Mouse (Mus musculus): ENCODE results near the gene Gm6793. TPM values are rescaled to one million over a fixed set of nuclear protein-coding genes. Genes with fewer than 3 reads are reported as not detected.

The Gm6793 gene
- 0.09 TPM in 1 of 2 replicates, not detected in the other for polyA plus RNA-seq (2015; fragmentation: Nextera tagmentation; extraction: Ambion mirVana)

- 81% methylated on average over 11 of the region's 11 CpGs for WGBS (ENCODE audit: insufficient replicate concordance)
Measured at GRCm38 (mm10) chr8:112014936-112015335, at the start of gene Gm6793. TSS of gene Gm6793 (minus strand) at chr8:112015036.

DNA sequence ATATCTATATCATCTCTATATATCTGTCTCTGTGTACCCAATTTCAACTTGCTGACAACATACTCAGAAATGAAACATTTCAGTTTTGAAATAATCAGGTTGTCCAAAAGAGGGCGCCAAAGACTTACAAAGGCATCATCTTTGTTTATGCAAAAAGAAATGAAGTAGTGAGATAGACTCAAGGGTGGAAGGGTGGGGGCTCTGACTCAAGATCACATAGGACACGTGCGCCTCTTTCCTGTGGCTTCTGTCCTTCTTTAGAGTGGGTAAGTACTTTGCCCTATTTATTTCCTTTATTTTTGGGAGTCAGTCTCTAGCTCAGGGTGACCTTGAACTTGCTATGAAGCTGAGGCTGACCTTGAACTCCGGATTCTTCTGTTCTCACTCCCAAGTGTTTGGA lies 46.5 kb upstream of the Gm6793 start:
- no peaks in the 10 kb centered on the region for H3K9me3 ChIP-seq (replicated peaks; ENCODE audit: control insufficient read depth, low read length)
- no peak overlapping the region for H3K4me2 ChIP-seq (ENCODE audit: low read depth, low read length)
- H3K27ac ChIP-seq (ENCODE audit: low read length): no peak overlapping the region
- WGBS (ENCODE audit: insufficient replicate concordance): 28% methylated on average over 4 of the region's 4 CpGs
- no peaks in the 10 kb centered on the region for H3K27me3 ChIP-seq (ENCODE audit: control insufficient read depth, insufficient read depth, low read depth, low read length)
- no peak overlapping the region for H3K4me3 ChIP-seq (ENCODE audit: low read depth, low read length)
- no peak for ATAC-seq (ENCODE audit: low read depth)
- H3K4me1 ChIP-seq (ENCODE audit: control insufficient read depth, low read depth, low read length): no peaks in the 10 kb centered on the region
- H3K9ac ChIP-seq (ENCODE audit: low read depth, low read length): no peak overlapping the region
- H3K36me3 ChIP-seq (ENCODE audit: control insufficient read depth, insufficient read depth): no peaks in the 10 kb centered on the region

More at GRCm38 (mm10) chr8:112014936-112015335, at the start of gene Gm6793:
- no peak within 1 kb of the TSS for H3K4me3 ChIP-seq (ENCODE audit: low read depth, low read length)
- ATAC-seq (ENCODE audit: low read depth): no peak
- no peaks in the 10 kb centered on the region for H3K27me3 ChIP-seq (ENCODE audit: control insufficient read depth, insufficient read depth, low read depth, low read length)
- H3K36me3 ChIP-seq (ENCODE audit: control insufficient read depth, insufficient read depth): peaks cover 11% of the 10 kb centered on the region
- H3K27ac ChIP-seq (ENCODE audit: low read length): no peak within 1 kb of the TSS
- no peak within 1 kb of the TSS for H3K4me2 ChIP-seq (ENCODE audit: low read depth, low read length)
- H3K9me3 ChIP-seq (replicated peaks; ENCODE audit: control insufficient read depth, low read length): no peaks in the 10 kb centered on the region
- no peak within 1 kb of the TSS for H3K9ac ChIP-seq (ENCODE audit: low read depth, low read length)
- H3K4me1 ChIP-seq (ENCODE audit: control insufficient read depth, low read depth, low read length): peaks cover 18% of the 10 kb centered on the region

DNA sequence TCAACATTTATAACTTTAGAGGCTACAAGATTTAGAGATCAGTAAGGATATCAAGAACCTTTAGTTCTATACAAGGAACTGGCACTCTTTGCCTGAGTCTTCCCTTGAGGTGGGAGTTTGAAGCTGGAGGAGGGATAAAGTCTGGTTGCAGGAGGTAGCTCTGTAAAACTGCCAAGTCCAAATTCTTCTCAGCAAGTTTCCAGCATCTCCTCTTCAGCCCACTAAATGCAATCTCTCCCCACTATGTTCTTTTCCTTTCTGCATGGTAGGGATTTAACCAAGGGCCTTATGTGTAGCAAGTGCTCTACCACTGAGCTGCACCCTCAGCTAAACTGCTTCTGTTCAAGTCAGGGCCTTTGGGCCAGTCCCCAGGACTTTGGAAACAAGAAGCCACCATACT lies 39.6 kb upstream of the Gm6793 start:
- Histone ChIP-seq H3K4me1 (ENCODE audit: control insufficient read depth, low read depth, low read length) (no peaks in the 10 kb centered on the region), H3K36me3 (ENCODE audit: control insufficient read depth, insufficient read depth) (no peaks in the 10 kb centered on the region), H3K27ac (ENCODE audit: low read length) (no peak overlapping the region), H3K4me3 (ENCODE audit: low read depth, low read length) (no peak overlapping the region), H3K9ac (ENCODE audit: low read depth, low read length) (no peak overlapping the region), H3K9me3 (replicated peaks; ENCODE audit: control insufficient read depth, low read length) (no peaks in the 10 kb centered on the region), H3K27me3 (ENCODE audit: control insufficient read depth, insufficient read depth, low read depth, low read length) (no peaks in the 10 kb centered on the region), H3K4me2 (ENCODE audit: low read depth, low read length) (no peak overlapping the region)
- no peak for ATAC-seq (ENCODE audit: low read depth)

GRCm38 (mm10) chr8:112051537-112051936 lies 36.7 kb upstream of the Gm6793 start:
- no peaks in the 10 kb centered on the region for H3K27me3 ChIP-seq (ENCODE audit: control insufficient read depth, insufficient read depth, low read depth, low read length)
- no peaks in the 10 kb centered on the region for H3K9me3 ChIP-seq (replicated peaks; ENCODE audit: control insufficient read depth, low read length)
- 59% methylated on average over 9 of the region's 9 CpGs for WGBS (ENCODE audit: insufficient replicate concordance)
- no peaks in the 10 kb centered on the region for H3K36me3 ChIP-seq (ENCODE audit: control insufficient read depth, insufficient read depth)
- no peak for ATAC-seq (ENCODE audit: low read depth)
- no peaks in the 10 kb centered on the region for H3K4me1 ChIP-seq (ENCODE audit: control insufficient read depth, low read depth, low read length)
- no peak overlapping the region for H3K4me2 ChIP-seq (ENCODE audit: low read depth, low read length)
- H3K27ac ChIP-seq (ENCODE audit: low read length): no peak overlapping the region
- no peak overlapping the region for H3K4me3 ChIP-seq (ENCODE audit: low read depth, low read length)
- H3K9ac ChIP-seq (ENCODE audit: low read depth, low read length): no peak overlapping the region

- Histone ChIP-seq H3K9me3 (replicated peaks; ENCODE audit: control insufficient read depth, low read length) (no peaks in the 10 kb centered on the region), H3K4me3 (ENCODE audit: low read depth, low read length) (no peak overlapping the region), H3K4me1 (ENCODE audit: control insufficient read depth, low read depth, low read length) (no peaks in the 10 kb centered on the region), H3K36me3 (ENCODE audit: control insufficient read depth, insufficient read depth) (no peaks in the 10 kb centered on the region), H3K27me3 (ENCODE audit: control insufficient read depth, insufficient read depth, low read depth, low read length) (no peaks in the 10 kb centered on the region), H3K9ac (ENCODE audit: low read depth, low read length) (no peak overlapping the region), H3K4me2 (ENCODE audit: low read depth, low read length) (no peak overlapping the region), H3K27ac (ENCODE audit: low read length) (no peak overlapping the region)
- 64% methylated on average over 6 of the region's 6 CpGs for WGBS (ENCODE audit: insufficient replicate concordance)
- no peak for ATAC-seq (ENCODE audit: low read depth)
Measured at GRCm38 (mm10) chr8:112049984-112050383, 35.1 kb upstream of the Gm6793 start.

DNA sequence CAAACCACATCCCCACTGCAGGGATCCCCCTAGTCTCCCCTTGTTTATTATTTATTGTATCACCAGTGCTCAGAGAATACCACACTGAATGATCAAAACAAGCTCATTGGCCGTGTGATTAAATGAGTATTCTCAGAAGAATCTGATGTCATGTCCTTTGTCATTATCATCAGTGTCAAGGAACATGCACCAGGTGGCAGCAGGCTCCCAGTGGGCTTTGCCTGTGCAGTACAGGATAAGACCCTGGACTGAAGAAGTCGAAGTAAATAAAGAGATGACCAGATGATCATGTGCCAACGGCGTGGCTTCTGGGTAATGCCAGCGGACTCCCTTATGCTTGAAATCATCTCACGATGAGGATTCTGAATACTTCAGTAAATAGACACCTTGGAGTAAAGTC lies 33.5 kb upstream of the Gm6793 start:
- Histone ChIP-seq H3K4me2 (ENCODE audit: low read depth, low read length) (no peak overlapping the region), H3K27ac (ENCODE audit: low read length) (no peak overlapping the region), H3K4me1 (ENCODE audit: control insufficient read depth, low read depth, low read length) (no peaks in the 10 kb centered on the region), H3K9me3 (replicated peaks; ENCODE audit: control insufficient read depth, low read length) (no peaks in the 10 kb centered on the region), H3K9ac (ENCODE audit: low read depth, low read length) (no peak overlapping the region), H3K36me3 (ENCODE audit: control insufficient read depth, insufficient read depth) (no peaks in the 10 kb centered on the region), H3K4me3 (ENCODE audit: low read depth, low read length) (no peak overlapping the region), H3K27me3 (ENCODE audit: control insufficient read depth, insufficient read depth, low read depth, low read length) (no peaks in the 10 kb centered on the region)
- WGBS (ENCODE audit: insufficient replicate concordance): 63% methylated on average over 6 of the region's 6 CpGs
- no peak for ATAC-seq (ENCODE audit: low read depth)

GRCm38 (mm10) chr8:112045896-112046295 lies 31.1 kb upstream of the Gm6793 start:
- H3K9me3 ChIP-seq (replicated peaks; ENCODE audit: control insufficient read depth, low read length): no peaks in the 10 kb centered on the region
- no peak overlapping the region for H3K9ac ChIP-seq (ENCODE audit: low read depth, low read length)
- H3K27ac ChIP-seq (ENCODE audit: low read length): no peak overlapping the region
- 3% methylated on average over 7 of the region's 7 CpGs for WGBS (ENCODE audit: insufficient replicate concordance)
- no peaks in the 10 kb centered on the region for H3K4me1 ChIP-seq (ENCODE audit: control insufficient read depth, low read depth, low read length)
- no peaks in the 10 kb centered on the region for H3K36me3 ChIP-seq (ENCODE audit: control insufficient read depth, insufficient read depth)
- no peaks in the 10 kb centered on the region for H3K27me3 ChIP-seq (ENCODE audit: control insufficient read depth, insufficient read depth, low read depth, low read length)
- no peak overlapping the region for H3K4me2 ChIP-seq (ENCODE audit: low read depth, low read length)
- ATAC-seq (ENCODE audit: low read depth): no peak
- H3K4me3 ChIP-seq (ENCODE audit: low read depth, low read length): no peak overlapping the region

DNA sequence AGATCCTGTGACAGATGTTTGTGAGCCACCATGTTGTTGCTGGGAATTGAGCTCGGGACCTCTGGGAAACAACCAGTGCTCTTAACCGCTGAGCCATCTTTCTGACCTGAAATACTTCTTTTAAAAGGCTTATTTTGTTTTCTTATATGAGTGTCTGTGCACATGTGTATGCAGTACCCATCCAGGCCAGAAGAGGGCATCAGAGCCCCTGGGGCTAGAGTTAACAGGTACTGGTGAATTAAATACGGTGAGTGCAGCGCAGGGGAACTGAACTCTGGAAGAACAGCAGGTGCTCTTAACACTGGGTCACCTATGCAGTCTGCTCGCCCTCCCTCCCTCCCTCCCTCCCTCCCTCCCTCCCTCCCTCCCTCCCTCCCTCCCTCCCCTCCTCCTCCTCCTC lies 30.3 kb upstream of the Gm6793 start:
- H3K4me3 ChIP-seq (ENCODE audit: low read depth, low read length): no peak overlapping the region
- no peaks in the 10 kb centered on the region for H3K36me3 ChIP-seq (ENCODE audit: control insufficient read depth, insufficient read depth)
- no peak overlapping the region for H3K27ac ChIP-seq (ENCODE audit: low read length)
- no peak overlapping the region for H3K9ac ChIP-seq (ENCODE audit: low read depth, low read length)
- no peaks in the 10 kb centered on the region for H3K4me1 ChIP-seq (ENCODE audit: control insufficient read depth, low read depth, low read length)
- H3K27me3 ChIP-seq (ENCODE audit: control insufficient read depth, insufficient read depth, low read depth, low read length): no peaks in the 10 kb centered on the region
- WGBS (ENCODE audit: insufficient replicate concordance): 58% methylated on average over 5 of the region's 5 CpGs
- no peak overlapping the region for H3K4me2 ChIP-seq (ENCODE audit: low read depth, low read length)
- ATAC-seq (ENCODE audit: low read depth): no peak
- no peaks in the 10 kb centered on the region for H3K9me3 ChIP-seq (replicated peaks; ENCODE audit: control insufficient read depth, low read length)

- H3K9ac ChIP-seq (ENCODE audit: low read depth, low read length): no peak overlapping the region
- no peaks in the 10 kb centered on the region for H3K27me3 ChIP-seq (ENCODE audit: control insufficient read depth, insufficient read depth, low read depth, low read length)
- no peak overlapping the region for H3K4me3 ChIP-seq (ENCODE audit: low read depth, low read length)
- no peaks in the 10 kb centered on the region for H3K36me3 ChIP-seq (ENCODE audit: control insufficient read depth, insufficient read depth)
- 62% methylated on average over 18 of the region's 18 CpGs for WGBS (ENCODE audit: insufficient replicate concordance)
- no peaks in the 10 kb centered on the region for H3K9me3 ChIP-seq (replicated peaks; ENCODE audit: control insufficient read depth, low read length)
- H3K4me1 ChIP-seq (ENCODE audit: control insufficient read depth, low read depth, low read length): no peaks in the 10 kb centered on the region
- ATAC-seq (ENCODE audit: low read depth): no peak
- no peak overlapping the region for H3K4me2 ChIP-seq (ENCODE audit: low read depth, low read length)
- no peak overlapping the region for H3K27ac ChIP-seq (ENCODE audit: low read length)
Measured at GRCm38 (mm10) chr8:112037521-112037920, 22.7 kb upstream of the Gm6793 start.

GRCm38 (mm10) chr8:112034603-112035002 lies 19.8 kb upstream of the Gm6793 start:
- no peaks in the 10 kb centered on the region for H3K36me3 ChIP-seq (ENCODE audit: control insufficient read depth, insufficient read depth)
- WGBS (ENCODE audit: insufficient replicate concordance): 4% methylated on average over 8 of the region's 8 CpGs
- H3K4me2 ChIP-seq (ENCODE audit: low read depth, low read length): no peak overlapping the region
- H3K9me3 ChIP-seq (replicated peaks; ENCODE audit: control insufficient read depth, low read length): no peaks in the 10 kb centered on the region
- H3K27me3 ChIP-seq (ENCODE audit: control insufficient read depth, insufficient read depth, low read depth, low read length): no peaks in the 10 kb centered on the region
- H3K27ac ChIP-seq (ENCODE audit: low read length): no peak overlapping the region
- no peak for ATAC-seq (ENCODE audit: low read depth)
- no peak overlapping the region for H3K9ac ChIP-seq (ENCODE audit: low read depth, low read length)
- H3K4me3 ChIP-seq (ENCODE audit: low read depth, low read length): no peak overlapping the region
- no peaks in the 10 kb centered on the region for H3K4me1 ChIP-seq (ENCODE audit: control insufficient read depth, low read depth, low read length)

Data from liver, embryonic 16.5 days (tissue).